Mouse (Mus musculus) neural tube, embryonic 10.5 days (tissue): ENCODE data around the gene Adssl1.

Source experiments
- DNase-seq: peaks from one replicate; pipeline ENCODE4 v3.0.0-alpha.2; 2017; ENCODE audit warnings: low spot score; ENCODE audit errors: extremely low spot score

Adssl1 gene

DNA sequence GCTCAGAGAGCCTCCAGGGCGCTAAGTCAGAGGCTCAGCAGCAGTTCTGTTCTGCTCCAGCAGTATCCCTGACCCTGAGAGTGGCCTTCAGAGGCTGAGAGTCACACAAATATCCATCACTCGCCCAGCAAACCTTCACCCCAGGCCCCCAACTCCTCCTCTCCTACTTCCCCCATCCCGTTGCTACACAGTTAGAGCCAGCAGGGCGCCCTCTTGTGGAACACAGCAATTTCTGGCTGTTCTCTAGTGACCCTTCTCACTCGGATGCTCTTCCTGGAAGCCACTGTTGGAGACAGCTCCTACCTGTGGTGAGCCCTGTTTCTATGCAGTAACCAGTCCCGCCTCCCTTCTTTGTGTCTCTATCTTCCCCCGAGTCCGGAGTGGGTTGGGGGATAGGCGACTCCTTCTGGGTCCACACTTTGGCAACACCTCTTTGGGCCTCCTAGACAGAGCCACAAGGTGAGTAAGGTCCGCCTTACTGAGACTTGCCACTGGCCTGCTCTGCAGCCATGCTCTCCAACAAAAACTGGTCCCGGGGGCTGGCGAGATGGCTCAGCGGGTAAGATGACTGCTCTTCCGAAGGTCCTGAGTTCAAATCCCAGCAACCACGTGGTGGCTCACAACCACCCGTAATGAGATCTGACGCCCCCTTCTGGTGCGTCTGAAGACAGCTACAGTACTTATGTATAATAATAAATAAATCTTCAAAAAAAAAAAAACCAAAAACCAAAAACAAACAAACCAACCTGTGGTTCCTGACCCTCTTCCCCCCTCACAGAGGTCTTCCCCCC, 55.6 kb downstream of the Adssl1 start:
- peak; percentile 87 for DNase-seq

GRCm38 (mm10) chr12:112677076-112677475, 57.2 kb downstream of the Adssl1 start:
- DNase-seq: no peak

- no peak for DNase-seq
Observed at GRCm38 (mm10) chr12:112677943-112678554, 58.2 kb downstream of the Adssl1 start.

- DNase-seq: peak; percentile 82
Observed at GRCm38 (mm10) chr12:112678555-112679026, 58.7 kb downstream of the Adssl1 start, which contains the start of gene Zbtb42. Gene Zbtb42 (plus strand): TSS chr12:112678828.

DNA sequence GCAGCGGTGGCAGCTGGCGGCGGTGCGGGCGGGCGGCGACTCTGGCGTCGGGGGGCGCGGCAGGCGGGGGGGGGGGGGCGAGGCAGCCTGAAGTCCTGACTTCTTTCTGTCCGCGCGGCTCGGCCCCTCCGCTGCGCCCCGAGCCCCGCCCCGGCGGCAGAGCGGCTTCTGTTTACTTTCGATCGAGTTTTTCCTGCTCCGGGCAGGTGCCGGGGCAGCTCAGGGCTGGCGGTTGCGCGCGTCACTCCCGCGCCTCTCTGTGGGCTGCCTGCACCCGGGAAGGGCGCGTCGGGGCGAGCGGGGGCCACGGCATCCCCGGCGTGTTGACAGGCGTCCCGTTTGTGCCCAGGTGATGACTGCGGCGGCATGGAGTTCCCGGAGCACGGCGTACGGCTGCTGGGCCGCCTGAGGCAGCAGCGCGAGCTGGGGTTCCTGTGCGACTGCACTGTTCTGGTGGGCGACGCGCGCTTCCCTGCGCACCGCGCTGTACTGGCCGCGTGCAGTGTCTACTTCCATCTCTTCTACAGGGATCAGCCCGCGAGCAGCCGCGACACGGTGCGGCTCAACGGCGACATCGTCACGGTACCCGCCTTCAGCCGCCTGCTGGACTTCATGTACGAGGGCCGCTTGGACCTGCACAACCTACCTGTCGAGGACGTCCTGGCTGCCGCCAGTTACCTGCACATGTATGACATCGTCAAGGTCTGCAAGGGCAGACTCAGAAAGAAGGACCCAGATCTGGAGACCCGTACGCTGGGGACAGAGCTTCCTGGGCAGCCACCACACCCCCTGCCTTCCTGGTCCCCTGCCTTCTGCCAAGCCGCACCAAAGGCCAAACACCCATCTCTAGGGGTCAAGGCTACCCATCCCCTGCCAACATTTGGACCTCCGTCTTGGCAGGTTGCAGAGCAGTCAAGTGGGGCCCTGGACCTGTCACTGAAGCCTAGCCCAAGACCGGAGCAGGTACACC, 59.5 kb downstream of the Adssl1 start:
- DNase-seq: peak; percentile 66

- no peak for DNase-seq
Observed at GRCm38 (mm10) chr12:112683351-112683750, 63.5 kb downstream of the Adssl1 start.

DNA sequence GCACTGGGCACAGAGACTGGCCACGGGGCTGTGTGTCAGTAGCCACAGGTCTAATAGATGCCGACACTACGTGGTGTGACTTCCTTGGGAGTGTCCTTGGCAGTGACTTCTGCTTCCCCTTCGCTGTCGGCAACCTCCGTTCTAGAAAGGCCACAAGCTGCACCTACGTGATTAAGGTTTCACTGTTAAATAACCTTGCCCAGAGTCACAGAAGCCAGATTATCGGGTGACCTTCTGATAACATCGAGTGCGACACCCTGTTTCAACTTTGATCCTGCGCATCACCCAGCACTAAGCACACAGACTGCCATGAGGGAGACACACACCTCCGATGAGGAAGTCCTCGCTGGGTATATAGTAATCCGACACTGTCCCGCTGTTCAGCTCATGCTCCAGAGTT, 68.6 kb downstream of the Adssl1 start:
- DNase-seq: no peak
